Mouse (Mus musculus): ENCODE measurements around the gene P2rx3.

GRCm38 (mm10) chr2:85071921-85072320 lies 34.7 kb upstream of the P2rx3 start:
- TF ChIP-seq CTCF (IDR thresholded peaks at IDR 0.05) (no peak), EP300 (IDR thresholded peaks at IDR 0.05) (no peak)
